Mouse (Mus musculus): ENCODE measurements at regions not wholly inside any gene's neighbourhood (a gene's known extent, or its start where the extent isn't known, plus 50 kb on each side); places are given as distances from the start of the nearest gene placed in this dataset.
A peak's percentile ranks its signal among the peaks of the same experiment; 100 is the strongest.

DNA sequence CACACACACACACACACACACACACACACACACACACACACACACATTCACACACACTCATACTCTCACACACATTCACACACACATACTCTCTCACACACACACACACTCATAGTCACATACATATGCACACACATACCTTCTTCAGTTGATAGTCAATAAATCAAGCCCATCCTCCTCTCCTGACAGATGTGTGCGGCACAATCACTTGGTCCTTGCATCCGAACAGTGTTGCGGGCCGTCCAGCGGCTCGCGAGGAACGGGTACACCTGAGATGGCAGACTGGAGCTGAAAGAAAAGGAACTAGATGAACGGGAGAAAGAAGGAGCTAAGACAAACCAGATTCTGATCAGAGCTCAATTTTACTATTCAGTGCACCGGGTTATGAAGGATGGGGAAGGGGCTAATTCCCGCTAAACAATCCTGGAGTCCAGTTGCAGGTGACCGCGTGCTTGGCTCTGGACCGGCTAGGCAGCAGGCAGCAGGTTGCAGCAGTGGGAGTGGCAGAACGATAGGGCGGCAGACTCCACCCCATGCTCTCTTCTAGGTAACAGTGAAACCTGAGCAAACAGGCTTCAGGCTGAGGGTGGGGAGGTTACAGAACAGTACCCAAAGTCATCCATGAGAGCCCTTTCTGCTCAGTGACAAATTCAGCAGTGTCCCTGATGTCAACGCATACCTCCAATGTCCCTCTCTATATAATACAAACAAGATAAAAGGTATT is 247.8 kb downstream of the Csl start:
- Histone ChIP-seq H3K4me1 (ENCODE audit: control insufficient read depth, insufficient read depth, low read length) (no peaks in the 10 kb centered on the region), H3K4me3 (ENCODE audit: insufficient read depth, low read length) (no peak overlapping the region), H3K27ac (ENCODE audit: insufficient read depth, low read length) (no peak overlapping the region)
- TF ChIP-seq POLR2A (IDR thresholded peaks at IDR 0.05; ENCODE audit: low read depth, low read length) = no peak
- TF ChIP-seq CTCF (IDR thresholded peaks at IDR 0.05; ENCODE audit: borderline replicate concordance, insufficient read depth, low read length) = no peak

DNA sequence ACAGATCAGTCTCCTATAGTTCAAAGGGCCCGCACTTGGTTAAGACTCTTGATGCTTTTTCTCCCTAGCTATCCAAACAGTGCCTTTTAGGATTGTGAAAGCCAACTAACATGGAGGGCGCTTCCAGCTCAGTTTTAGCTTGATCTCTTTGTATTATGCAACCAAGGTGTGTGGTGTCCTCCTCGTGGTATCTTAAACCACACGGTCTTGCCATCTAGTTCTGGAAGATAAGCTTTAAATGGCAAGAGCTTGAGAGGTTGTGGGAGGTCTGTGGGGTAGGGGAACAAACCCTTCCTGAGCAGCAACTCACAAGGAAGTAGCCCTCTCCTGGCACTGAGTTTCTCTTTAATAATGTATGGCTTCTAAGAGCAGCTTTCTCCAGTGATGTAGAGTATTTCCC is 241.5 kb downstream of the Csl start:
- Histone ChIP-seq H3K4me1 (ENCODE audit: control insufficient read depth, insufficient read depth, low read length) (no peaks in the 10 kb centered on the region), H3K27ac (ENCODE audit: insufficient read depth, low read length) (no peak overlapping the region), H3K4me3 (ENCODE audit: insufficient read depth, low read length) (no peak overlapping the region)
- TF ChIP-seq CTCF (IDR thresholded peaks at IDR 0.05; ENCODE audit: borderline replicate concordance, insufficient read depth, low read length) (no peak), POLR2A (IDR thresholded peaks at IDR 0.05; ENCODE audit: low read depth, low read length) (no peak)

DNA sequence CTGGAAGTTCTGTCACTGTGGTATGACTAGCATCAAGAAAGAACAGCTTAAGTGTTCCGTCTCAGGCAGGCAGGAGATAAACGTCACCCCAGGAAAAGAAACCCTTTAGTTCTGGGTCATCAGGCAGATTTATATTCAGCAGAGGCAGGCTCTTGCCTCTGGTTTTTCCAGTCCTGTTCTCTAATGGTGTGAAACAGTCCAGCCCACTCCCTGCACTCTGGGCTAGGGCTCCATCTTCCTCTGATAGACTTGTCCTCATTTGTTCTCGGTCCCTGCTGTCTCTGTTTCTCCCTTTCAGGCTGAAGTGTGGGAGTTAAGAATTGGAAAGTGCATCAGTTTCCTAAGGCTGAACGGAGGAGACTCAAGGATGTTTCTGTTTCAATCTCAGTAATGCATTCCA is 240.0 kb downstream of the Csl start:
- TF ChIP-seq POLR2A (IDR thresholded peaks at IDR 0.05; ENCODE audit: low read depth, low read length) = no peak
- TF ChIP-seq CTCF (IDR thresholded peaks at IDR 0.05; ENCODE audit: borderline replicate concordance, insufficient read depth, low read length) = no peak
- Histone ChIP-seq H3K27ac (ENCODE audit: insufficient read depth, low read length) (no peak overlapping the region), H3K4me3 (ENCODE audit: insufficient read depth, low read length) (no peak overlapping the region), H3K4me1 (ENCODE audit: control insufficient read depth, insufficient read depth, low read length) (no peaks in the 10 kb centered on the region)

DNA sequence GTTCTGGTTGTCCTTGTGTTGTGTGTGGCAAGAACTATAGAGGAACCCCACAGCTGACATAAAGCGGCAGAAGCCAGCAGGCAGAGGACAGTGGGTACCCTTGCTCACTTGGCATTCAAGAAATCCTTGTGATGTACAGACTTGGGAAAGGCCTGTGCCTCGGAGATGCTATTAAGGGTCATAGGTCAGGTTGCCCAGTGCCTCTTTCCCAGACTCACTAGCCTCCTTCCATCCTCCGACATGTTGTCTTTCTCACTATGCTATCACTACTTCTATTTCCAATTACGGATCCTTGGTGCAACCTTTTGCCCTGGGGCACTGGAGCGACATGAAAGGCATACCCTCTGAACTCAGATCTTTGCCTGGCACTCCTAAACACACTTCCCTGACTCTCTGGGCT is 235.6 kb downstream of the Csl start:
- no peak for TF ChIP-seq CTCF (IDR thresholded peaks at IDR 0.05; ENCODE audit: borderline replicate concordance, insufficient read depth, low read length)
- no peak for TF ChIP-seq POLR2A (IDR thresholded peaks at IDR 0.05; ENCODE audit: low read depth, low read length)

DNA sequence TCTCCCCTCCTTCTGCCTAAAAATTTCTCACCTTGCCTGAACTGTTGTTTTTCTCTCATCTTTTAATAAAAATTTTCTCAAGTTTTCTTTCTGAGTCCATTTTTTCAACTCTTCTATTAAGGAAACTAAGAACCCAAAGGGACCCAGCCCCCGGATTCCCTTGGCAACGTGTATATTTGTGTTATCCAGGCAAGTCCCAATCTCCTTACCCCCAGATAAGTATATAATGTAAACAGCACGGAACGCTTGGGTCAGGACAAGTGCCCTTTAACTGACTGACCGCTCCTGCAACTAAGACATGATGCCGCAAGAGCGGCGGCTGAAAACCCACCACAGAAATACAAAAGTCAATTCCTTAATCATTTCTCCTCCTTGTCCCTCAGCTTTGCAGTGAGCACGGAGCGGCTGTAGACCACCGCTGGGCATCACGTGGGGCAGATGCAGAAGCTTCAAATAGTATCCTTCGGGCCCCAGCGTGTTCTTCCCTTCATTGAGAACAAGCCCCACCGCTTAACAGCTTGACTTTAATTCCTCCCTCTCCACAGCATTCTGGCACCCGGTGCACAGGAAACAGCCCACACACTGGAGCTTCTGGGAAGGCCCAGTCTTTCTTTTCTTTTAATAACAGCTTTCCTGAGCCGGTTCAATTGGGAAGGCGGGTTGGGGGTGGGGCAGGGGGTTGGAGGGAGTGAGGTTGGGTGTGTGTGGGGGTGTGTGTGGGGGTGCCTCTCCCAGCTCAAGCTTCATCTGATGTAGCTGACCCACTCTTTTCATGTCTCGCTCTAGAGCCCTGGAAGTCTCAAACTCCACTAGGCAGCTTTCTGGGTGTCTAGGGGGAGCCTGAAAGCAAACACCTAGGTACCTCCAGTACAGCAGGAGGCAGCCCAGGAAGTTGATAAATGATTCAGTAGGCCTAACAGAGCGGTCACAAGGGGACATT is 234.9 kb downstream of the Csl start:
- no peaks in the 10 kb centered on the region; the same call in 1 of the 2 replicates for H3K4me1 ChIP-seq (ENCODE audit: control insufficient read depth, insufficient read depth, low read length)
- no peak overlapping the region for H3K4me3 ChIP-seq (ENCODE audit: insufficient read depth, low read length)
- TF ChIP-seq POLR2A (IDR thresholded peaks at IDR 0.05; ENCODE audit: low read depth, low read length) (no peak), CTCF (IDR thresholded peaks at IDR 0.05; ENCODE audit: borderline replicate concordance, insufficient read depth, low read length) (no peak)
- no peak overlapping the region for H3K27ac ChIP-seq (ENCODE audit: insufficient read depth, low read length)

More for the DNA sequence above, 235.6 kb downstream of the Csl start:
- Histone ChIP-seq H3K4me1 (ENCODE audit: control insufficient read depth, insufficient read depth, low read length) (no peaks in the 10 kb centered on the region; the same call in 1 of the 2 replicates), H3K27ac (ENCODE audit: insufficient read depth, low read length) (no peak overlapping the region), H3K4me3 (ENCODE audit: insufficient read depth, low read length) (no peak overlapping the region)

DNA sequence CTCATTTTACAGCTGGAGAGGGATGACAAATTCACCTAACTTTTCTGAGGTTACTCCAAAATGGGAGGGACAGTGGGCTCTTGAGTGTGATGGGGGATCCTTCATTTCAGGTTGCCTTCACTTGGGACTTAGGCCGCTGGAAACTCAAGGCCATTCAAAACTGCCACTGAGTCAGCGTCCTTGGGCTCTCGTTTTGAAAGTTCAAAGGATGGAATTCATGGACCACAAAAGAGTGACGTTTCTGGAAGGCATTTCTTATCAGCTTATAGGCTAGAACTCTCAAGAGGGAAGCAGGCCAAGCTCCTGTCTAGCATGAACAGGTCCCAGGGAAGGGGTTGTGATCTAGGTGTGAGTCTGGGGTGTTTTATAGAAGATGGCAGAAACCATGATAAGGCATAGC is 233.3 kb downstream of the Csl start:
- TF ChIP-seq POLR2A (IDR thresholded peaks at IDR 0.05; ENCODE audit: low read depth, low read length) = no peak
- TF ChIP-seq CTCF (IDR thresholded peaks at IDR 0.05; ENCODE audit: borderline replicate concordance, insufficient read depth, low read length) = no peak
- Histone ChIP-seq H3K4me3 (ENCODE audit: insufficient read depth, low read length) (no peak overlapping the region), H3K27ac (ENCODE audit: insufficient read depth, low read length) (no peak overlapping the region), H3K4me1 (ENCODE audit: control insufficient read depth, insufficient read depth, low read length) (no peaks in the 10 kb centered on the region; the same call in 1 of the 2 replicates)

DNA sequence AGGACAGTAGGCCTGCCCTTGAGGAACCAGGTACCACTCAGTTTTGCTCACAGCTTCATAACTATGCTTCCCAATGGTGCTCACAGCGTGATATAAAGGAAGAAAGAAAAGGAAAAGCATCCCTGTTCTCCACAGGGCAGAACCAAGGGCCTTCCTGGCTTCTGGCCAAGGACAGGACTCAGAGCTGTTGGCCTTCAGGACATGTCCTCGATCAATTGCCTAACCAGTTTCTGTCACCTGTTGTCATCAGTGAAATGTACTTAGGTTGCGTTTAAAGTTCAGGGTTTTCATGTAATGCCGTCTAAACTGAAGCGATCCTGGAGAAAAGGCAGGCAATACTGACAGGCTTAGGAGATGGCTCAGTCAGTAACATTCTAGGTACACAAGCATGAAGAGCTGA is 232.9 kb downstream of the Csl start:
- TF ChIP-seq POLR2A (IDR thresholded peaks at IDR 0.05; ENCODE audit: low read depth, low read length) (no peak), CTCF (IDR thresholded peaks at IDR 0.05; ENCODE audit: borderline replicate concordance, insufficient read depth, low read length) (no peak)
- H3K4me3 ChIP-seq (ENCODE audit: insufficient read depth, low read length) = no peak overlapping the region
- H3K27ac ChIP-seq (ENCODE audit: insufficient read depth, low read length) = no peak overlapping the region
- no peaks in the 10 kb centered on the region; the same call in 1 of the 2 replicates for H3K4me1 ChIP-seq (ENCODE audit: control insufficient read depth, insufficient read depth, low read length)

DNA sequence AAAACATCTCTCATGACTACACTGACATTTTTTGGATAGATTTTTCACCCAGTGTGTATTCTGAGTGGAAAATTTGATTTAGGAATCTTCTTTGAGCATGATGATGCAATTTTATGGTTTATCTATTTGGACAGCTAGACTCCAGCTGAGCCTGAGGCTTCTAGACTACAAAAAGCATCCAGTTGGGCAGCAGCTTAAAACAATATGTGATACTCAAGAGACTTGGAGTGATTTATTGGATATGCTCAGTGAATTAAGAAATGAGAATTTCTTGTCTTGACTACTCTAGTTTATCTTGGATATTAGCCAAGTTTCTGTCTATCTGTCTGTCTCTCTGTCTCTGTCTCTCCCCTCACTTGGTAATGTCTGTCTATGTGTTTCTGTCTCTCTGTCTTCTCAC is 228.4 kb downstream of the Csl start:
- Histone ChIP-seq H3K4me1 (ENCODE audit: control insufficient read depth, insufficient read depth, low read length) (peaks cover 4% of the 10 kb centered on the region; the same call in 1 of the 2 replicates), H3K4me3 (ENCODE audit: insufficient read depth, low read length) (no peak overlapping the region), H3K27ac (ENCODE audit: insufficient read depth, low read length) (peak overlapping the region; percentile 40)
- TF ChIP-seq POLR2A (IDR thresholded peaks at IDR 0.05; ENCODE audit: low read depth, low read length) = no peak
- no peak for TF ChIP-seq CTCF (IDR thresholded peaks at IDR 0.05; ENCODE audit: borderline replicate concordance, insufficient read depth, low read length)

DNA sequence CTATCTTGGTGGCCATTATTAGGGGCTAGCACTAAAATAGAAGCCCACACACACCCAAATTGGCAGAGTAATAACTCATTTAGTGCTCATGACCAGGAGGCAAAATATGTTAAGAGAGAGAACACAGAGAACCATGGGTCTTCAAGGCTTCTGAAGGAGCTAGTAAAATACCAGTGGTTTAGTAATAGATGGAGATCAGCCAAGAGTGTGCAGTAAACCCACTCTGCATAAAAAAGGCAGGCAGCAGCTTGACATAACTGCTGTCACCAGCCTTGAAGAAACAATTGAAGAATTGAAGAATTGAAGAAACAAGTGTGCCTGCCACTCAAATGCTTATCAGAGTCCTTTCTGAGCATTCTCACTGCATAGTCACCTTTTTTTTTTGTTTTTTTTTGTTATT is 227.9 kb downstream of the Csl start:
- H3K27ac ChIP-seq (ENCODE audit: insufficient read depth, low read length) = peak overlapping the region; percentile 40
- peaks cover 4% of the 10 kb centered on the region; the same call in 1 of the 2 replicates for H3K4me1 ChIP-seq (ENCODE audit: control insufficient read depth, insufficient read depth, low read length)
- no peak overlapping the region for H3K4me3 ChIP-seq (ENCODE audit: insufficient read depth, low read length)
- TF ChIP-seq CTCF (IDR thresholded peaks at IDR 0.05; ENCODE audit: borderline replicate concordance, insufficient read depth, low read length) = no peak
- no peak for TF ChIP-seq POLR2A (IDR thresholded peaks at IDR 0.05; ENCODE audit: low read depth, low read length)

DNA sequence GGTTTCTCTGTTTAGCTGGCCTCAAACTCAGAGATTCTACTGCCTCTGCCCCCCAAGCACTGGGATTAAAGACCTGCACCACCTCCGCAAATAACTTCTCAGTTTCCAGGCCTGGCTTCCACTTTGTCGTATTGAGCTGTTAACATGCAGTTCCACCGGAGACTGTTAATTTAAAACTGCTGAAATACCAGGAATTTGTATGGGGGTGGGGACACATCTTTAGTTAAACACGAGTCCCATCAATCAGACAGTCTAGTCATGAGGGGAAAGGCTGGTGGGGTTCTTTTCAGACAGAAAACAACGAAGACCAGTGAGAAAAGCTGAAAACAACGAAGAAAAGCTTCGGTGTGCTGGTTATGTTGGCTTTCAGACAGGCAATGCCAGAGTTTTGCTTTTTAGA is 227.5 kb downstream of the Csl start:
- peaks cover 4% of the 10 kb centered on the region; the same call in 1 of the 2 replicates for H3K4me1 ChIP-seq (ENCODE audit: control insufficient read depth, insufficient read depth, low read length)
- no peak overlapping the region for H3K4me3 ChIP-seq (ENCODE audit: insufficient read depth, low read length)
- H3K27ac ChIP-seq (ENCODE audit: insufficient read depth, low read length) = no peak overlapping the region
- no peak for TF ChIP-seq CTCF (IDR thresholded peaks at IDR 0.05; ENCODE audit: borderline replicate concordance, insufficient read depth, low read length)
- TF ChIP-seq POLR2A (IDR thresholded peaks at IDR 0.05; ENCODE audit: low read depth, low read length) = no peak
